Mouse (Mus musculus) kidney, adult 2 months (tissue): ENCODE results near the gene Sorcs2.

Experiments used
- CTCF ChIP-seq: fragments of 200-500 bp; conservative IDR thresholded peaks from 2 replicates; pipeline ENCODE4 v1.5.1; 2011; ENCODE audit warnings: low read depth, mild to moderate bottlenecking, control low read depth, low read length, moderate library complexity, mixed read lengths; ENCODE audit not compliant: insufficient read depth, insufficient read length
- POLR2A ChIP-seq: fragments of 200-500 bp; IDR thresholded peaks from one replicate; pipeline ENCODE4 v1.6.1; 2011; ENCODE audit warnings: low read depth, low read length, control low read depth

- TF ChIP-seq POLR2A (no peak), CTCF (no peak)
Measured at GRCm38 (mm10) chr5:36139766-36140165, 258.2 kb downstream of the Sorcs2 start.
